Mouse (Mus musculus) lung, adult 2 months (tissue): Measurements from ENCODE around the gene Itgb4. TPM values are rescaled to one million over a fixed set of nuclear protein-coding genes. Genes with fewer than 3 reads are reported as not detected.
A peak's percentile ranks its signal among the peaks of the same experiment; 100 is the strongest.

ENCODE experiments used
- DNase-seq: peaks from one replicate; pipeline ENCODE4 v3.0.0; 2022
- H3K4me1 ChIP-seq: fragments of 200-500 bp; 2 replicates; pipeline ENCODE4 v1.6.1; 2011; ENCODE audit warnings: low read length; ENCODE audit not compliant: control insufficient read depth, insufficient read depth
- H3K4me3 ChIP-seq: fragments of 200-500 bp; replicated peaks from 2 replicates; pipeline ENCODE3; 2011; ENCODE audit warnings: low read depth, mild to moderate bottlenecking, control low read depth, low read length; ENCODE audit errors: extremely low read depth
- CTCF ChIP-seq: fragments of 200-500 bp; IDR thresholded peaks from 2 replicates; pipeline ENCODE4 v1.5.1; 2011; ENCODE audit warnings: mild to moderate bottlenecking, low read length, control low read depth; ENCODE audit not compliant: insufficient read depth
- POLR2A ChIP-seq: fragments of 200-500 bp; IDR thresholded peaks from 2 replicates; pipeline ENCODE4 v1.6.1; 2011; ENCODE audit warnings: low read depth, mild to moderate bottlenecking, control low read depth, low read length, borderline replicate concordance; ENCODE audit errors: extremely low read depth
- WGBS: fragments of 180-500 bp; shearing (Covaris S2); methylation state at CpG from one replicate; pipeline ENCODE4 v1.1.7; 2018; 5-methylcytosine and 5-hydroxymethylcytosine counted together
- polyA plus RNA-seq: library from polyadenylated mRNA; depleted of rRNA; stranded (reverse); fragments of >200 nt; gene quantifications from 2 replicates; pipeline ENCODE4 v1.2.3, GENCODE M21; 2012

Gene Itgb4
- polyA plus RNA-seq, 1 experiment = 14.7 TPM

- TF ChIP-seq POLR2A (no peak), CTCF (no peak)
- Histone ChIP-seq H3K4me1 (peaks cover 10% of the 10 kb centered on the region), H3K4me3 (no peak overlapping the region)
- WGBS = 62% methylated on average over 5 of the region's 5 CpGs
- DNase-seq = no peak
These were observed 5.6 kb upstream of the Itgb4 start for GRCm38 (mm10) chr11:115968731-115969405.

GRCm38 (mm10) chr11:115970006-115970673 is 4.4 kb upstream of the Itgb4 start:
- DNase-seq = no peak
- WGBS = 52% methylated on average over 15 of the region's 15 CpGs
- Histone ChIP-seq H3K4me1 (peaks cover 8% of the 10 kb centered on the region), H3K4me3 (no peak overlapping the region)
- TF ChIP-seq CTCF (no peak), POLR2A (no peak)

DNA sequence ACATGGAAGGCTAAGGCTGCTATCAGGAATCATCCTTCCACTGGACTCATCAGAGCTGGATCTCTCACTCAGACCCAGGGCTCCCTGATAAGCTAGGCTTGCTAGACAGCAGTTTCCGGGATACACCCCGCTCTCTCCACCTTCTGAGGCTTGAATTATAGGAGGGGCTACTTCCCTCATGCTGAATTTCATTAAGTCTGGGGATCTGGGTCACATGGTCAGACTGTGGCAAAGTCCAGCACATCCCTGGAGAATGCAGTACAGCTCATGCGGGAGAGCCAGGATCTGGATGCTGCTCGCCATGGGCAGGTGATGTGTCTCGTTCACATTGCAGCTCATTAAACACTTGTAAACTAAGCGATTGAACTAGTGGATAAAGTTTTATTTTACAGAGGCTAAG is 3.5 kb upstream of the Itgb4 start:
- peaks cover 5% of the 10 kb centered on the region; the same call in 1 of the 2 replicates for H3K4me1 ChIP-seq
- H3K4me3 ChIP-seq = no peak overlapping the region
- TF ChIP-seq POLR2A = no peak
- TF ChIP-seq CTCF = no peak
- 77% methylated on average over 6 of the region's 6 CpGs for WGBS
- no peak for DNase-seq

DNA sequence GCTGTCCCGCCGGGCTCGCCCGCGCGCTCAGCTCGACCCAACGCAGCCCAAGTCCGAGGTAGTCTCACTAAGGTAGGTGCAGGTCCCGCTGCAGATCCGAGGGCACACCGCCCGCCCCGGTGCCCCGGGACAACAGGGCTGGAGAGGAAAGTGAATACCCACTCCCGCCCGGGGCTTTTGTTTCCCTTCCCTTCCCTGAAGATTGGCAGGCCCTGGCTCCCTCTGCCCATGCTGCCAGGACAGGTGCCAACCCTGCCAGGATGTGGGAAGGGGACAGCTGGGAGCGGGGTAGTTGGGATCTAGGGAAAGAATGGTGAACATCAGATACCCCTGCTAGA is 543 bp downstream of the Itgb4 start:
- peak; percentile 54 for DNase-seq
- no peak for TF ChIP-seq CTCF
- TF ChIP-seq POLR2A = no peak
- 4% methylated on average over 18 of the region's 18 CpGs for WGBS
- Histone ChIP-seq H3K4me1 (peaks cover 5% of the 10 kb centered on the region; the same call in 1 of the 2 replicates), H3K4me3 (peak overlapping the region; percentile 31)

GRCm38 (mm10) chr11:115975544-115975943 is 1.0 kb downstream of the Itgb4 start:
- DNase-seq = no peak
- H3K4me1 ChIP-seq = peaks cover 5% of the 10 kb centered on the region; the same call in 1 of the 2 replicates
- no peak for TF ChIP-seq CTCF
- no peak for TF ChIP-seq POLR2A
- 29% methylated on average over 12 of the region's 12 CpGs for whole genome bisulfite sequencing
- no peak overlapping the region for H3K4me3 ChIP-seq

DNA sequence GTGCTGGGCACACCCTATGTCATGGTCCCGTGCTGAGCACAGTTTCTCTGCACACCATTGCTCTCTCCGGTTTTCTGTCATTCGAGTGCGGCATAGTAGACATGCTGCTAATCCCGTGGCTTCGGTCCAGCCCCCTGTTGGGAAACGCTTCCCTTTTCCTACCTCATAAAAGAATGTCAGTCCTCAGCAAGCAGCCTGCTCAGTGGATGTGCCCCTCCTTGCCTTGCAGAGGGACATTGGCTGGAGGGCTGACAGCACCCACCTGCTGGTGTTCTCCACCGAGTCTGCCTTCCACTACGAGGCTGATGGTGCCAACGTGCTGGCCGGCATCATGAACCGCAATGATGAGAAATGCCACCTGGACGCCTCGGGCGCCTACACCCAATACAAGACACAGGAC is 8.0 kb downstream of the Itgb4 start:
- no peak for DNase-seq
- Histone ChIP-seq H3K4me3 (no peak overlapping the region), H3K4me1 (no peaks in the 10 kb centered on the region)
- TF ChIP-seq POLR2A = no peak
- TF ChIP-seq CTCF = no peak
- 85% methylated on average over 15 of the region's 15 CpGs for WGBS

DNA sequence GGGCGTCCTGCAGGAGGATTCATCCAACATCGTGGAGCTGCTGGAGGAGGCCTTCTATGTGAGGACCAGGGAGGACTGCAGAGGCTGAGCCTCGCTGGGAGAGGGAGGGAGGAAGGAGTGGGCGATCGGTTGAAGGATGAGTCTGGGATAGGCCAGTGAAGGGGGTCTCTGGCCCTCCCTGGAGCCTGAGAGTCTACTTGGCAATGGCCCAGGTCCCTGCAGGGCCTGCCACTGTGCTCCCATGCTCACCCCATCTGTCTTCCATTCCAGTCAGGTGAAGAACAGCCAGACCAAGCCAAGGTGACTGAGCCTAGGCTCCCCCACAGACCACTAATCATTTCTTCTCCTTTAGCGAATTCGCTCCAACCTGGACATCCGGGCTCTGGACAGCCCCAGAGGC is 8.8 kb downstream of the Itgb4 start:
- DNase-seq = no peak
- H3K4me1 ChIP-seq = no peaks in the 10 kb centered on the region
- no peak for TF ChIP-seq CTCF
- TF ChIP-seq POLR2A = no peak
- H3K4me3 ChIP-seq = no peak overlapping the region
- 82% methylated on average over 8 of the region's 8 CpGs for WGBS

GRCm38 (mm10) chr11:115989686-115990085 is 15.2 kb downstream of the Itgb4 start:
- WGBS = 48% methylated on average over 15 of the region's 15 CpGs
- no peak for TF ChIP-seq POLR2A
- TF ChIP-seq CTCF = no peak
- H3K4me1 ChIP-seq = no peaks in the 10 kb centered on the region
- H3K4me3 ChIP-seq = no peak overlapping the region
- DNase-seq = no peak

DNA sequence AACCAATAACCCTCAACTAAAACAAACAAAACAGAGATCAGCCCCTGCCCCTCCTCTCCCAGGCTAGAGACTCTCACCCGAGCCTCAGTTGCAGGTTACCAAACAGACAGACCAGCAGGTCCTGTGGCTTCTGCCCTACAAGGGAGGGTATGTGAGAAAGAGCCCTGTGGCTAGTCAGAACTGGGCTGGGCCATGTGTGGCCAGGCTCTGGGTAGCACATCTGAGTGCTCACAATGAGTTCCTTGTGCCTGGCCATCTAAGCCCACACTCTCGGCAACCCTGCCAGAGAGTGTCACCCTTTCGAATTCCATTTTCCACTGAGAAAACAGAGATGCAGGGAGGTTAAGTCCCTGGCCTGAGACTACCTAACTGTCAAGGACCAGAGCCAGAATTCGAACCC is 17.6 kb downstream of the Itgb4 start:
- Histone ChIP-seq H3K4me1 (no peaks in the 10 kb centered on the region), H3K4me3 (no peak overlapping the region)
- TF ChIP-seq CTCF = no peak
- no peak for TF ChIP-seq POLR2A
- no peak for DNase-seq
- 60% methylated on average over 4 of the region's 4 CpGs for WGBS

- Histone ChIP-seq H3K4me3 (no peak overlapping the region), H3K4me1 (no peaks in the 10 kb centered on the region)
- DNase-seq = no peak
- 95% methylated on average over 3 of the region's 3 CpGs for WGBS
- no peak for TF ChIP-seq POLR2A
- TF ChIP-seq CTCF = no peak
These were observed 20.7 kb downstream of the Itgb4 start for GRCm38 (mm10) chr11:115995256-115995655.

DNA sequence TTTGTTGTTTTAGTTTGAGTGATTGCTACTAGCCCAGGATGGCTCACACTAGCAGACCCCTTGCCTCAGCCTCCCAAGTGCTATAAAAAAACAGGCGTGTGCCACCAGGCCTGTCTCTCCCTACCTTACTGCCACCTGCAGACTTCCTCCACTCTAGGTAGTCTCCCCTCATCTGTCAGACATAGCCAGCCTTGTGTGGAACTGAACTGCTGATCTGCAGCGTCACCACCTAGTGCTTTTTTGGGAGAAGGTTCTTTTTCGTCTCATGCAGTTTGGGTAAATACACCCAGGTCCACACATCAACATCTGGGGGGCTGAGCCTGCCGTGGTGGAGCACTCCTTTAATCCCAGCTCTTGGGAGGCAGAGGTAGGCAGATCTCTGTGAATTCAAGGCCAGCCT is 22.5 kb downstream of the Itgb4 start:
- TF ChIP-seq CTCF = no peak
- TF ChIP-seq POLR2A = no peak
- 80% methylated on average over 4 of the region's 4 CpGs for WGBS
- no peak for DNase-seq
- H3K4me1 ChIP-seq = no peaks in the 10 kb centered on the region
- H3K4me3 ChIP-seq = no peak overlapping the region
